Mouse (Mus musculus) testis, adult 2 months (tissue): ENCODE measurements around the gene Fam53a.

Experiments
- CTCF ChIP-seq: fragments of 200-500 bp; IDR thresholded peaks from 2 replicates; pipeline ENCODE4 v1.5.1; 2012; ENCODE audit warnings: low read depth, mild to moderate bottlenecking, inconsistent platforms, low read length, moderate library complexity; ENCODE audit not compliant: control insufficient read depth, insufficient read depth, insufficient replicate concordance
- POLR2A ChIP-seq: fragments of 200-500 bp; IDR thresholded peaks from 2 replicates; pipeline ENCODE4 v1.6.1; 2012; ENCODE audit warnings: low read depth, mild to moderate bottlenecking, inconsistent platforms, low read length, moderate library complexity; ENCODE audit not compliant: control insufficient read depth

DNA sequence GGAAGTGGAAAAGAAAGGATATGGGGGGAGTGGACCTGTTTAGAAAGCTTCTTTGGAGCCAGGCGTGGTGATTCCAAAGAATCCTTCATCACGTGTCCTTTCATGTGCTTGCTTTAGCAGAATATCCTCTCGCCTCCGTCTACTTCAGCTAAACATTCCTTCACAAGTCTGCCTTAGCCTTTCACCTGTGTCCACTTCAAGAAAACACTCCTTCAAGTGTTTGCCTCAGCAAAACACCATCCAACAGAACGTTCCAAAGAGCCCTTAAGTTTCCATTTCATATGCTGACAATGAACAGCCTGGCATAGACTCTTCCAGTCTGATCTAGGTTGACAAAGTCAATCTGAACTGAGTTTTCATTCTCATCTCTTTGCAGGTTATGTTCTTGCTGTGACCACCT is 48.8 kb upstream of the Fam53a start:
- no peak for TF ChIP-seq CTCF
- no peak for TF ChIP-seq POLR2A
